Mouse (Mus musculus) megakaryocyte, embryonic 14.5 days (primary cell): ENCODE results near the gene Exoc4. TPM values are rescaled to one million over a fixed set of nuclear protein-coding genes. Genes with fewer than 3 reads are reported as not detected.

Experiments
- H3K27me3 ChIP-seq: replicated peaks from 2 replicates; pipeline ENCODE3; 2012; ENCODE audit warnings: inconsistent platforms
- H3K36me3 ChIP-seq: replicated peaks from 2 replicates; pipeline ENCODE3; 2012; ENCODE audit warnings: low read length, inconsistent platforms, mixed read lengths
- H3K4me1 ChIP-seq: 2 replicates; pipeline ENCODE4 v1.6.1; 2012; ENCODE audit warnings: inconsistent platforms
- H3K4me3 ChIP-seq: replicated peaks from 2 replicates; pipeline ENCODE3; 2012; ENCODE audit warnings: moderate library complexity, mild to moderate bottlenecking, inconsistent platforms
- H3K9me3 ChIP-seq: 2 replicates; pipeline ENCODE4 v1.6.1; 2012; ENCODE audit warnings: inconsistent platforms
- FLI1 ChIP-seq: IDR thresholded peaks from 2 replicates; pipeline ENCODE4 v1.6.1; 2012; ENCODE audit warnings: low read length, inconsistent platforms, mixed read lengths
- GATA1 ChIP-seq: IDR thresholded peaks from 3 replicates; pipeline ENCODE4 v1.6.1; 2012; ENCODE audit warnings: mixed read lengths, low read length, inconsistent platforms, borderline replicate concordance
- polyA plus RNA-seq: library from polyadenylated mRNA; stranded (reverse); fragments of >175 nt; gene quantifications from 2 replicates; pipeline ENCODE4 v1.2.3, GENCODE M21; 2012; ENCODE audit warnings: low replicate concordance; ENCODE audit not compliant: insufficient read depth

The Exoc4 gene
- polyA plus RNA-seq, 1 experiment: 8.4 TPM

- Histone ChIP-seq H3K4me3 (no peak overlapping the region), H3K27me3 (no peaks in the 10 kb centered on the region), H3K4me1 (peaks cover 7% of the 10 kb centered on the region; the same call in 1 of the 2 replicates), H3K36me3 (peaks cover 3% of the 10 kb centered on the region), H3K9me3 (no peaks in the 10 kb centered on the region)
- TF ChIP-seq GATA1: no peak
- TF ChIP-seq FLI1: no peak
Measured at GRCm38 (mm10) chr6:33960766-33961165, 711.9 kb downstream of the Exoc4 start.

- Histone ChIP-seq H3K4me3 (no peak overlapping the region), H3K36me3 (peaks cover 3% of the 10 kb centered on the region), H3K9me3 (no peaks in the 10 kb centered on the region), H3K27me3 (no peaks in the 10 kb centered on the region), H3K4me1 (peaks cover 7% of the 10 kb centered on the region; the same call in 1 of the 2 replicates)
- no peak for TF ChIP-seq FLI1
- no peak for TF ChIP-seq GATA1
Measured at GRCm38 (mm10) chr6:33963092-33963491, 714.2 kb downstream of the Exoc4 start.

- H3K9me3 ChIP-seq: no peaks in the 10 kb centered on the region
- H3K27me3 ChIP-seq: no peaks in the 10 kb centered on the region
- H3K36me3 ChIP-seq: peaks cover 3% of the 10 kb centered on the region
- TF ChIP-seq GATA1 (no peak), FLI1 (no peak)
- H3K4me3 ChIP-seq: no peak overlapping the region
- H3K4me1 ChIP-seq: peaks cover 3% of the 10 kb centered on the region; the same call in 1 of the 2 replicates
Measured at GRCm38 (mm10) chr6:33965571-33965970, 716.7 kb downstream of the Exoc4 start.

GRCm38 (mm10) chr6:33968746-33969145, 719.9 kb downstream of the Exoc4 start:
- no peaks in the 10 kb centered on the region; the same call in 1 of the 2 replicates for H3K4me1 ChIP-seq
- H3K27me3 ChIP-seq: no peaks in the 10 kb centered on the region
- no peaks in the 10 kb centered on the region for H3K9me3 ChIP-seq
- TF ChIP-seq FLI1: no peak
- no peak overlapping the region for H3K4me3 ChIP-seq
- H3K36me3 ChIP-seq: peaks cover 25% of the 10 kb centered on the region

- H3K36me3 ChIP-seq: peaks cover 32% of the 10 kb centered on the region
- TF ChIP-seq GATA1: no peak
- no peak for TF ChIP-seq FLI1
- no peaks in the 10 kb centered on the region for H3K9me3 ChIP-seq
- no peak overlapping the region for H3K4me3 ChIP-seq
- H3K27me3 ChIP-seq: no peaks in the 10 kb centered on the region
- H3K4me1 ChIP-seq: no peaks in the 10 kb centered on the region
Measured at GRCm38 (mm10) chr6:33972801-33973200, 723.9 kb downstream of the Exoc4 start.

GRCm38 (mm10) chr6:33976576-33976975, 727.7 kb downstream of the Exoc4 start:
- Histone ChIP-seq H3K36me3 (peaks cover 30% of the 10 kb centered on the region), H3K9me3 (no peaks in the 10 kb centered on the region), H3K27me3 (no peaks in the 10 kb centered on the region), H3K4me3 (no peak overlapping the region), H3K4me1 (no peaks in the 10 kb centered on the region)
- TF ChIP-seq FLI1: no peak
- no peak for TF ChIP-seq GATA1

GRCm38 (mm10) chr6:33977448-33977847, 728.6 kb downstream of the Exoc4 start:
- no peaks in the 10 kb centered on the region for H3K4me1 ChIP-seq
- H3K27me3 ChIP-seq: no peaks in the 10 kb centered on the region
- peaks cover 21% of the 10 kb centered on the region for H3K36me3 ChIP-seq
- H3K4me3 ChIP-seq: no peak overlapping the region
- TF ChIP-seq GATA1: no peak
- no peak for TF ChIP-seq FLI1
- no peaks in the 10 kb centered on the region for H3K9me3 ChIP-seq

GRCm38 (mm10) chr6:33977880-33978279, 729.0 kb downstream of the Exoc4 start:
- TF ChIP-seq FLI1: no peak
- TF ChIP-seq GATA1: no peak
- peaks cover 17% of the 10 kb centered on the region for H3K36me3 ChIP-seq
- H3K4me3 ChIP-seq: no peak overlapping the region
- no peaks in the 10 kb centered on the region for H3K9me3 ChIP-seq
- no peaks in the 10 kb centered on the region for H3K27me3 ChIP-seq
- H3K4me1 ChIP-seq: no peaks in the 10 kb centered on the region

GRCm38 (mm10) chr6:33982709-33983108, 733.8 kb downstream of the Exoc4 start:
- Histone ChIP-seq H3K9me3 (peaks cover 4% of the 10 kb centered on the region; the same call in 1 of the 2 replicates), H3K36me3 (no peaks in the 10 kb centered on the region), H3K4me1 (no peaks in the 10 kb centered on the region), H3K4me3 (no peak overlapping the region), H3K27me3 (no peaks in the 10 kb centered on the region)
- no peak for TF ChIP-seq GATA1
- no peak for TF ChIP-seq FLI1

GRCm38 (mm10) chr6:33987132-33987531, 738.2 kb downstream of the Exoc4 start:
- no peak for TF ChIP-seq GATA1
- TF ChIP-seq FLI1: no peak
- no peaks in the 10 kb centered on the region for H3K4me1 ChIP-seq
- no peak overlapping the region for H3K4me3 ChIP-seq
- no peaks in the 10 kb centered on the region for H3K27me3 ChIP-seq
- no peaks in the 10 kb centered on the region for H3K36me3 ChIP-seq
- peaks cover 4% of the 10 kb centered on the region; the same call in 1 of the 2 replicates for H3K9me3 ChIP-seq
